Mouse (Mus musculus) megakaryocyte, embryonic 14.5 days (primary cell): ENCODE measurements around the gene Kcnmb3. TPM values are rescaled to one million over a fixed set of nuclear protein-coding genes. Genes with fewer than 3 reads are reported as not detected.
A peak's percentile ranks its signal among the peaks of the same experiment; 100 is the strongest.

ENCODE experiments used
- H3K27me3 ChIP-seq: replicated peaks from 2 replicates; pipeline ENCODE3; 2012; ENCODE audit warnings: inconsistent platforms
- H3K36me3 ChIP-seq: replicated peaks from 2 replicates; pipeline ENCODE3; 2012; ENCODE audit warnings: low read length, inconsistent platforms, mixed read lengths
- H3K4me1 ChIP-seq: 2 replicates; pipeline ENCODE4 v1.6.1; 2012; ENCODE audit warnings: inconsistent platforms
- H3K4me3 ChIP-seq: replicated peaks from 2 replicates; pipeline ENCODE3; 2012; ENCODE audit warnings: moderate library complexity, mild to moderate bottlenecking, inconsistent platforms
- H3K9me3 ChIP-seq: 2 replicates; pipeline ENCODE4 v1.6.1; 2012; ENCODE audit warnings: inconsistent platforms
- FLI1 ChIP-seq: IDR thresholded peaks from 2 replicates; pipeline ENCODE4 v1.6.1; 2012; ENCODE audit warnings: low read length, inconsistent platforms, mixed read lengths
- GATA1 ChIP-seq: IDR thresholded peaks from 3 replicates; pipeline ENCODE4 v1.6.1; 2012; ENCODE audit warnings: mixed read lengths, low read length, inconsistent platforms, borderline replicate concordance
- polyA plus RNA-seq: library from polyadenylated mRNA; stranded (reverse); fragments of >175 nt; gene quantifications from 2 replicates; pipeline ENCODE4 v1.2.3, GENCODE M21; 2012; ENCODE audit warnings: low replicate concordance; ENCODE audit not compliant: insufficient read depth

Gene Kcnmb3
- polyA plus RNA-seq, 1 experiment: not detected

DNA sequence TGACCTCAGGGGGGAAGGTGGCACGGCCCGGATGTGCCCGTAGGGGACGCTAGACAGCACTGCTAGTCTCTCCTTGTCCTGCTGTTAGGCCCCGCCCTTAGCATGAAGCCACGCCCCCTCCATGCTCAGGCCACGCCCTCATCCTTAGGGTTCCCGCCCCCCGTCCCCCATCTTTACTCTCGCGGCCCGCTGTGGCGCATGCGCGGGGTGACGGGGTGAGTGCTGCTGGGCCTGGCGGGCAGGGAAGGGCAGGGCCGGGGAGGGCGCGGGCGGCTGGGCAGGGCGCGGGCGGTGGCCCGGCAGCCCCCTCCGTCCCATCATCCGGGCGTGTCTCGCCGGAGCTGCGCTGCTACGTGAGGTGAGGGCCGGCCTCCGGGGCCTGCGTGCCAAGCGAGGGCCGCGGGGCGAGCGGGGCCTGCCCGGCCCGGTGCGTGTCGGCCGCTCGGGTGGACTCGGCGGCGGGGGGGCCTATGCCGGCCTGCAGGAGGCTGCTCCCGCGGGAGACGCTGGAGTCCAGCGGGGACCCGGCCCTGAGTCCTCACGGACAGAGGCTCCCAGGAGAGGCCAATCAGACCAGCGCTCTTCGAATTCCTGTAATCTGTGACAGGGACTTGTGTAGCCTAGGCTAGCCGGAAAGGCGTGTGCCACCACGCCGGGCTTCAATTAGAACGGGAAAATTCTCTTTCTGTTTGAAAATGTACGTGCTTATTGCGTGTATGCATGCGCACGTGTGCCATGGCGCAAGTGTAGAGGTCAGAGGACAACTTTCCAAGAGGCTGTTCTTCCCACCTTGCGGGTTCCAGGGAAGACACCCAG, 18.6 kb upstream of the Kcnmb3 start:
- Histone ChIP-seq H3K4me1 (peaks cover 40% of the 10 kb centered on the region), H3K27me3 (no peaks in the 10 kb centered on the region), H3K36me3 (peaks cover 25% of the 10 kb centered on the region), H3K9me3 (no peaks in the 10 kb centered on the region), H3K4me3 (peak overlapping the region; percentile 95)
- TF ChIP-seq GATA1 (no peak), FLI1 (peak; percentile 55; the same call in 1 of the 2 replicates)

DNA sequence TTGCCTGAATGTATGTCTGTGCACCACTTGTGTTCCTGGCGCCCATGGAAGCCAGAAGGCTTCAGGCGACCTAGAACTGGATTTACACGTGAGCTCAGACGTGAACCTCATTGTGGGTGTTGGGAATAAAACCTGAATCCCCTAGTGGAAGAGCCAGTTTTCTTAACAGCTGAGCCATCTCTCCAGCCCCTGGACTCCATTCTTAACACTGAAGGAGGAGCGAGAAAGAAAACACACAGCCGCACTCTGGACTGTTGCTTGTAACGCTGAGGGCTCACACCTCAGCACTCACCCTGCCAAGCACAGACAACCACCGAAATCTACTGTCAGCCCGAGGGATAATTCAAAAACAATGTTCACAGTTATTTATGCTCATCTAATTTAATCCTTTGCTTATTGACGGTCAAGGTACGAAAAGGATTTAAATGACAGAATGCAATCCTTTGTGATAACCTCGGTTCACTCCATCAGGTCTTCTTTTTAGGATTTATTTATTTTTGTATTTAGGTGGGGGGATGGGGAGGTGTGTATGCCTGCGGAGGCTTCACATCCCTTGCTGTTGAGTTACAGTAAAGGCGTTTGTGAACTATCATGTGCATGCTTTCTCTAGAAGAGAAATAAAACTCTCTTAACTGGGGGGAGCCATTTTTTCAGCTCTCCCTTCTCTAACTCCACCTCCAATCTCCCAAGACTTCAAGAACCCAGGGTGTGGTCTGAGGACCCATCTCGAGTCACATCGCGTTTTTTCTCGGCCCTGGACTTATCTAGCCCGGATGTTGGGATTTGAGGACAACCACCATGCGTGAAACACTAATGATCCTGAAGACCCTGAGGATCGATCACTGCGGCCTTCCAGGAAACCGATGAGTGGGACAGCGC, 17.7 kb upstream of the Kcnmb3 start, which contains the start of gene Zfp639:
Zfp639 (plus strand) TSS at position 764 of the 879 bp plus-strand sequence.
- peaks cover 2% of the 10 kb centered on the region for H3K27me3 ChIP-seq
- peak within 1 kb of the TSS; percentile 95 for H3K4me3 ChIP-seq
- TF ChIP-seq GATA1: no peak
- TF ChIP-seq FLI1: no peak
- no peaks in the 10 kb centered on the region for H3K9me3 ChIP-seq
- H3K36me3 ChIP-seq: peaks cover 18% of the 10 kb centered on the region
- H3K4me1 ChIP-seq: peaks cover 40% of the 10 kb centered on the region

DNA sequence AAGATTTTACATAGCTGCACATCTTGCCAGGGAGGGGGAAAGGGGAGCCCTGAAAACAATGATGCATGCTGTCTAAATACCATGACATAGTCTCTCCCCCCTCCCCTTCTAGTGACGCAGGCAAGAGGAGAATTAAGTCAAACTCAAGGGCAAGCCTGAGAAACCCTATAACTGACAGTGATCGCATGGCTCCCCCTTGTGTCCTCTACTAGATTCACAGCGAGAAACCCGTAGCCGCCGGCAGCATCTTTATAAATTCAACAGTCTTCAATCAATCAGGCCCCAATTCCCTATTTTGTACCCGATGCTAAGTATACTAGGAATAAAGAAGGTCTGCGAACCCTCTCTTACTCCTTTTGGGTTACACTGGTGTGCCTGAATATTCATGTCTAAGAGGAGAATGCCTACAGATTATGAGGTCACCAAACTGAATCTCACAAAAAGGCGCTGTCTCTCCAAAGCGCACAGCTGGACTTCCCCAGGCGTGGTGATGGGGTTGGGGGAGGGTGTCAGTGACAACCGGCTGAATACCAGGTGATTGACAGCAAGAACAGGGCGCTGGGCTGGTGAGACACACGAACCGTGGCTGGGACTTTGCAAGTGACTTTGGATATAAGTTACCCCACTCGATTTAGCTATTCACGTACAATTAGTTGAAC, 16.8 kb upstream of the Kcnmb3 start:
- H3K4me1 ChIP-seq: peaks cover 40% of the 10 kb centered on the region
- TF ChIP-seq FLI1: no peak
- peak overlapping the region; percentile 89 for H3K4me3 ChIP-seq
- H3K27me3 ChIP-seq: peaks cover 4% of the 10 kb centered on the region
- H3K36me3 ChIP-seq: peaks cover 11% of the 10 kb centered on the region
- no peaks in the 10 kb centered on the region for H3K9me3 ChIP-seq

DNA sequence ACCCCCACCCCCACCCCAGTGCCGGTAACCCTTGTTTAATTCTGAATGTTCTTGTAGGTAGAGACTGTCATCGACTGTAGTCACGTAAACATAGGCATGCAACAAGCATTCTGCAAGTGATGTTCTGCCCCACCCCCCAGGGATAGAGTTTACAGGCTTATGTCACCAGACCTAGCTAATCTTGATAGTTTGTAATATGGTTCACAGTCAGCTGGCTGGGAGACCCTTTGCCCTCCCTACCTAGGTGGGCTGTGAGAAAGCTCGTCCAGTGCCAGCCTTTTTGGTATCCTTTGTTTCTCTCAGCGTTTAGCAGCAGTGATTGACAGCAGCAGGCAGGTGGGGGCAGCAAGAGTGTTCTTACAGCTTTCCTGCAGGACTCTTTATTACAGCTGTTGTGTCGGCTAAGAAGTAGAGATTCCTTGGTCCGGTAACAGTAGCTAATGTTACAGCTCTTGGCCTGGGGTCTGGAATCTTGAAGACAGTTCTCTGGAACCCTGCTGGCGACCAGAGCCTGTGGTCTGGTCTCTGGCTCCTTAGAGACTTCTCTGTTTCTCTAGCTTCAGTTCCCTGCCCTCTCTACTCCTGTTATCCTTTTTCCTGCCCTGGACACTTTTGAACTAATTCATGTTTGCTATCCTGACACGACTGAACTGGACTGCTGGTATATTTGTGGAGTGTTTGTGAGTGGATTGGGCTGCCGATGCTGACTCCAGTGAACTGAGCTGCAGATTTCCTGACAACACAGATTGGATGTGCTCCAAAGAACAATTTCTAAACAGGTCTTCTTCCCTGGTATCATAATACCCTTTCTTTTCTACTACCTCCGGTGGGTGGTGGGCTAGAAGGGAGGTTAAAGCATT, 14.6 kb upstream of the Kcnmb3 start:
- no peak overlapping the region for H3K4me3 ChIP-seq
- TF ChIP-seq GATA1: no peak
- TF ChIP-seq FLI1: no peak
- H3K4me1 ChIP-seq: peaks cover 21% of the 10 kb centered on the region
- peaks cover 12% of the 10 kb centered on the region for H3K27me3 ChIP-seq
- no peaks in the 10 kb centered on the region for H3K9me3 ChIP-seq
- no peaks in the 10 kb centered on the region for H3K36me3 ChIP-seq

DNA sequence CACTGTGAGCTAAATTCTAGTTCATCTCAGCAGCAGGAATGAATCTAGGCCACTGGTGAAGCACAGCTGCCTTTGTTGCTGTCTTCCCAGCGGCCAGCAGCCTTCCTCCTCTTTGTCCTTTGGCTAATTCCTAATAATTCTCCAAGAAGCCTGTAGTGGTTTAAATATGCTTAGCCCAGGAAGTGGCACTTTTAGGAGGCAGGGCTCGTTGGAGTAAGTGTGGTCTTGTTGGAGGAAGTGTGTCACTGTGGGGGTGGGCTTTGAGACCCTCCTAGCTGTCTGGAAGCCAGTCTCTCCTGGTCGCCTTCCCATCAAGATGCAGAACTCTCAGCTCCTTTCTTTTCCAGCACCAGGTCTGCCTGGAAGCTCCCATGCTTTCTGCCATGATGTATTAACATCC, 13.8 kb upstream of the Kcnmb3 start:
- Histone ChIP-seq H3K4me1 (peaks cover 17% of the 10 kb centered on the region), H3K9me3 (no peaks in the 10 kb centered on the region), H3K4me3 (no peak overlapping the region), H3K27me3 (peaks cover 13% of the 10 kb centered on the region), H3K36me3 (no peaks in the 10 kb centered on the region)
- no peak for TF ChIP-seq FLI1
- TF ChIP-seq GATA1: no peak

- no peaks in the 10 kb centered on the region for H3K36me3 ChIP-seq
- H3K4me1 ChIP-seq: no peaks in the 10 kb centered on the region
- peaks cover 9% of the 10 kb centered on the region for H3K9me3 ChIP-seq
- H3K27me3 ChIP-seq: peaks cover 27% of the 10 kb centered on the region
- H3K4me3 ChIP-seq: no peak overlapping the region
- TF ChIP-seq GATA1: no peak
- TF ChIP-seq FLI1: no peak
Observed at GRCm38 (mm10) chr3:32500346-32500745, 8.3 kb upstream of the Kcnmb3 start.

DNA sequence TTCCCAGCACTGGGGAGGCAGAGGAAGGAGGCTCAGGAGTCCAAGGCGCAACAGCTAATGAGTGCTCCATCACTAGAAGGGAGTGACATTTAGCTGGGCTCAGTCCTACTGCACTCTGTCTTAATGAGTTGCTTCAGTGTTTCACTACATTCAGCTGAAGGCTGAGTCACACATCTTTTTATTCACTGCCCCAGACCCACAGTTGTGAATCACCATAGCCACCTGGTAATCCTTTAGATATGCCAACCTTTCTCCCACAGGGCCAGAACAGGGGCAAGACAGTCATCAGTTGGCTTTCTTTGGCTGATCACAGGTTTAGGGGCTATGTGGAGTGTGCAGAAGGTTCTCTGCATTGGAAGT, 4.7 kb upstream of the Kcnmb3 start:
- peaks cover 9% of the 10 kb centered on the region for H3K9me3 ChIP-seq
- peaks cover 17% of the 10 kb centered on the region for H3K27me3 ChIP-seq
- H3K4me3 ChIP-seq: no peak overlapping the region
- TF ChIP-seq GATA1 (no peak), FLI1 (no peak)
- no peaks in the 10 kb centered on the region for H3K36me3 ChIP-seq
- no peaks in the 10 kb centered on the region; the same call in 1 of the 2 replicates for H3K4me1 ChIP-seq

GRCm38 (mm10) chr3:32495856-32496710, 4.1 kb upstream of the Kcnmb3 start:
- Histone ChIP-seq H3K9me3 (peaks cover 9% of the 10 kb centered on the region), H3K4me3 (no peak overlapping the region), H3K4me1 (no peaks in the 10 kb centered on the region; the same call in 1 of the 2 replicates), H3K27me3 (peaks cover 16% of the 10 kb centered on the region), H3K36me3 (no peaks in the 10 kb centered on the region)
- TF ChIP-seq FLI1: no peak
- TF ChIP-seq GATA1: no peak
